Mouse (Mus musculus): ENCODE data around the gene Igf2bp2.

The Igf2bp2 gene

DNA sequence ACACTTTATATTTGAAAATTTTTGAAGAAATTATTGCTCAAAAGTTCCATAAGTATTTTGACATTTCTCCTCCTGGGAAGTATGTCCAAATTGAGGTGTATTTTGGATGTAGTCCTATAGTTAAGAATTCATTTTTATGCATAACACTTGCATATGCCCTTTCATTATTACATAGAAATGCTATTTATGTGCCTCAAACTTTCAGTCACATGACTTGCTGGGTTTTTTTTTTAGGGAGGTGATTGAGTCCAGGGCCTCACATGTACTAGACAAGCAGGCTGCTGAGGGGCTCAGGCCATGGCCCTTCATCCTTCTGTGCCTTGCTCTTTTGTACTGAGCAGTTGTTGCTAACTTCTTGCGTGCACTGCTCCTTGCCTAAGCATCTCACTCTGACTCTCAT lies 123.1 kb downstream of the Igf2bp2 start:
- no peak for DNase-seq (ENCODE audit: low spot score in 2 of 2)

- DNase-seq (ENCODE audit: low spot score in 2 of 2): no peak
Observed at GRCm38 (mm10) chr16:22038554-22038953, 124.5 kb downstream of the Igf2bp2 start.

DNA sequence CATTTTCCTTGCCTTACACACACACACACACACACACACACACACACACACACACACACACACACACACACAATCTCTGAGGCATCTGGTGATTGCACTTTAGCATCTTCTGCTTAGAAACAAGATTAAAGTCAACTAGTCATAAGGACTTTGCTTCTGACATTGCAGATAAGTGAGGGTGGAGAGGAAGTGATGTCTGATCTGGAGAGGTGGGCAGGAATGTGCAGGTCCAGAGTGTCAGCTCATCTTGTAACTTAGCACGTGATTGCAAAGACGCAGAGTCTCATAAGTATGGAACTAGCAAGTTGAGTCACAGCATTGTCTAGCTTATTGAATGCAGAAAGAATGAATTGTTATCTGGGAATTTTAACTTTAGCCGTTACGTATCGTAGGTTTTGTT lies 135.6 kb downstream of the Igf2bp2 start:
- DNase-seq (ENCODE audit: low spot score in 2 of 2): no peak

GRCm38 (mm10) chr16:22022122-22022521 lies 141.0 kb downstream of the Igf2bp2 start:
- no peak for DNase-seq (ENCODE audit: low spot score in 2 of 2)

- DNase-seq (ENCODE audit: low spot score in 2 of 2): no peak
Observed at GRCm38 (mm10) chr16:22015569-22015968, 147.5 kb downstream of the Igf2bp2 start.

DNA sequence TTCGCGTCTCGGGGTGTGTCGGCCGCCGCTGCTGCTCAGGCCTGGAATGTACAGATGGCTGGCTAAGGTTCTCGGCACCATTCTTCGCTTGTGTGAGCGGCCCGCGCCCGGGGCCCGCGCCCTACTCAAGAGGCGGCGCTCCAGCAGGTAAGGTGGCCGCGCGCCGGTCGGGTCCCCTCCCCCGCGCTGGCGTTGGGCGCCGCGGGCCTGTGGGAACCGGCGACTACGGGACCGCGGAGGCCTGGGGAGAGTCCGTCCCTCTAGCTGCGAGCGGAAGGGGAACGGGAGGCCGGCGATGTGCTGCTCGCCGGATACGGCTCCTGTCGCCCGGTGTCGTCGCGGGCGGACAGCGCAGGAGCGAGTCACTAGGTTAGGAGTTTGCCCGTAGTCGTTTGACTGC lies 153.5 kb downstream of the Igf2bp2 start:
- no peak for DNase-seq (ENCODE audit: low spot score in 2 of 2)

- peak; percentile 99 to 100 for DNase-seq (ENCODE audit: low spot score in 2 of 2)
Observed at GRCm38 (mm10) chr16:22009099-22009584, 154.0 kb downstream of the Igf2bp2 start, which contains the start of gene Senp2. Gene Senp2, plus strand, starts transcription at chr16:22009484.
